Mouse (Mus musculus): ENCODE data around the gene Dock2. TPM values are rescaled to one million over a fixed set of nuclear protein-coding genes. Genes with fewer than 3 reads are reported as not detected.

Dock2 gene
- polyA plus RNA-seq, 1 experiment from 2014 or later, result 0.58 TPM

- H3K27ac ChIP-seq, result no peak overlapping the region
- no peaks in the 10 kb centered on the region for H3K9me3 ChIP-seq
- WGBS, result 48% methylated on average over 3 of the region's 3 CpGs
- no peaks in the 10 kb centered on the region for H3K27me3 ChIP-seq
- H3K4me3 ChIP-seq (replicated peaks), result no peak overlapping the region
- no peak overlapping the region for H3K4me2 ChIP-seq
- H3K36me3 ChIP-seq, result no peaks in the 10 kb centered on the region
- ATAC-seq (ENCODE audit: insufficient number of reproducible peaks, insufficient read depth, low FRiP score, low TSS enrichment, low read depth), result no peak
- H3K9ac ChIP-seq (replicated peaks), result no peak overlapping the region
- H3K4me1 ChIP-seq (replicated peaks), result no peaks in the 10 kb centered on the region
These were observed 590.0 kb downstream of the Dock2 start for GRCm38 (mm10) chr11:34193658-34194057.

- Histone ChIP-seq H3K4me1 (replicated peaks) (0 out of 2 replicates have a peak, but pooled peaks cover 3% of the 10 kb centered on the region), H3K4me3 (replicated peaks) (no peak overlapping the region), H3K27ac (no peak overlapping the region), H3K27me3 (no peaks in the 10 kb centered on the region; the same call in 1 of the 2 replicates), H3K4me2 (no peak overlapping the region), H3K9ac (replicated peaks) (no peak overlapping the region), H3K36me3 (no peaks in the 10 kb centered on the region), H3K9me3 (no peaks in the 10 kb centered on the region)
- 84% methylated on average over 2 of the region's 2 CpGs for WGBS
- ATAC-seq (ENCODE audit: insufficient number of reproducible peaks, insufficient read depth, low FRiP score, low TSS enrichment, low read depth), result no peak
These were observed 599.4 kb downstream of the Dock2 start for GRCm38 (mm10) chr11:34184266-34184665.

- WGBS, result 64% methylated on average over 8 of the region's 8 CpGs
- H3K27ac ChIP-seq, result no peak overlapping the region
- H3K9me3 ChIP-seq, result no peaks in the 10 kb centered on the region
- 0 out of 2 replicates have a peak, but pooled peaks cover 3% of the 10 kb centered on the region for H3K4me1 ChIP-seq (replicated peaks)
- H3K27me3 ChIP-seq, result no peaks in the 10 kb centered on the region; the same call in 1 of the 2 replicates
- no peak overlapping the region for H3K4me2 ChIP-seq
- no peak overlapping the region for H3K9ac ChIP-seq (replicated peaks)
- ATAC-seq (ENCODE audit: insufficient number of reproducible peaks, insufficient read depth, low FRiP score, low TSS enrichment, low read depth), result no peak
- no peaks in the 10 kb centered on the region for H3K36me3 ChIP-seq
- H3K4me3 ChIP-seq (replicated peaks), result no peak overlapping the region
These were observed 602.2 kb downstream of the Dock2 start for GRCm38 (mm10) chr11:34181214-34182117.

GRCm38 (mm10) chr11:34178752-34179151, 604.9 kb downstream of the Dock2 start:
- no peak for ATAC-seq (ENCODE audit: insufficient number of reproducible peaks, insufficient read depth, low FRiP score, low TSS enrichment, low read depth)
- WGBS, result 71% methylated on average over 2 of the region's 2 CpGs
- H3K9me3 ChIP-seq, result no peaks in the 10 kb centered on the region

More at GRCm38 (mm10) chr11:34178752-34179151, 604.9 kb downstream of the Dock2 start:
- Histone ChIP-seq H3K36me3 (no peaks in the 10 kb centered on the region), H3K9ac (replicated peaks) (no peak overlapping the region), H3K4me3 (replicated peaks) (no peak overlapping the region), H3K27me3 (no peaks in the 10 kb centered on the region; the same call in 1 of the 2 replicates), H3K27ac (no peak overlapping the region), H3K4me2 (no peak overlapping the region), H3K4me1 (replicated peaks) (0 out of 2 replicates have a peak, but pooled peaks cover 3% of the 10 kb centered on the region)

Other genes with a start within 250 kb of the Dock2 start
- 29.0 and 30.2 TPM in 2 replicates for gene Spdl1, start 49.7 kb upstream of the Dock2 start, polyA plus RNA-seq (2016; fragmentation: Nextera tagmentation; extraction: Ambion mirVana)